Mouse (Mus musculus) neural tube, embryonic 12.5 days (tissue): Measurements from ENCODE around the gene Capzb. TPM values are rescaled to one million over a fixed set of nuclear protein-coding genes. Genes with fewer than 3 reads are reported as not detected.

ENCODE experiments used
- ATAC-seq: fragments of 200-750 bp; cut with Nextera tagmentation; 2 replicates; pipeline ENCODE4 v1.8.0; 2017; ENCODE audit warnings: low read depth, mild to moderate bottlenecking, moderate TSS enrichment, moderate library complexity; ENCODE audit not compliant: low FRiP score
- H3K27ac ChIP-seq: fragments of 300-500 bp; sonication (generic); 2 replicates; pipeline ENCODE4 v1.5.1; 2016
- H3K27me3 ChIP-seq: fragments of 300-500 bp; sonication (generic); replicated peaks from 2 replicates; pipeline ENCODE4 v1.6.1; 2016; ENCODE audit warnings: mild to moderate bottlenecking
- H3K36me3 ChIP-seq: fragments of 300-500 bp; sonication (generic); 2 replicates; pipeline ENCODE4 v1.6.1; 2016; ENCODE audit warnings: mild to moderate bottlenecking
- H3K4me1 ChIP-seq: fragments of 300-500 bp; sonication (generic); 2 replicates; pipeline ENCODE4 v1.6.1; 2016
- H3K4me2 ChIP-seq: fragments of 300-500 bp; sonication (generic); replicated peaks from 2 replicates; pipeline ENCODE4 v1.6.1; 2016; ENCODE audit warnings: mild to moderate bottlenecking
- H3K4me3 ChIP-seq: fragments of 300-500 bp; sonication (generic); 2 replicates; pipeline ENCODE4 v1.5.1; 2016
- H3K9ac ChIP-seq: fragments of 300-500 bp; sonication (generic); 2 replicates; pipeline ENCODE4 v1.6.1; 2016; ENCODE audit warnings: mild to moderate bottlenecking
- H3K9me3 ChIP-seq: fragments of 300-500 bp; sonication (generic); 2 replicates; pipeline ENCODE4 v1.6.1; 2016; ENCODE audit warnings: mild to moderate bottlenecking
- WGBS: fragments of 180-500 bp; shearing (Covaris S2); methylation state at CpG from one replicate; pipeline ENCODE4 v1.1.7; 2016; 5-methylcytosine and 5-hydroxymethylcytosine counted together
- polyA plus RNA-seq: library from polyadenylated mRNA; unstranded; fragments of >200 nt; fragmentation: Nextera tagmentation; extraction: Ambion mirVana; gene quantifications from 2 replicates; pipeline ENCODE4 v1.2.1, GENCODE M21; 2016

Capzb gene
- polyA plus RNA-seq, 1 experiment from 2014 or later = 373 TPM

DNA sequence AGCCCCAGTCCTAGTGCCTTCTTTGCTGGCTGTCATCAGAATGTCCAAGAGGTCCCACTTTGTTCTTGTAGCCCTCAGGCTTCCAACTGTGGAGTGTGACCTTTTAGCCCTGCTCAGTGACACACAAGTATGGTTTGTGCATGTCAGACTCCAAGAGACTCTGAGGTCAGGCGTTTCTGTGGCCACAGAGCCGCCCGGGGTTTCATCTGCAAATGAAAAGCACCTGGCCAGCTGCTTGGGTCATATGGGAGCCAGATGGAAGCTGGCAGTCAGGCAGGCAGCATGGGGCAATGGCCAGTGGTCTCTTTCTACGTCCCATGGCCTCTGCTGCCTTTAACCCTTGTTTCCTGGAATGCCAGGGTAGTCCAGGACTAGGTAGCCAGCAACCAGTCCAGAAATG is 27.0 kb downstream of the Capzb start:
- H3K4me1 ChIP-seq = peaks cover 18% of the 10 kb centered on the region
- no peak for ATAC-seq
- 63% methylated on average over 4 of the region's 4 CpGs for WGBS

GRCm38 (mm10) chr4:139220978-139221377 is 28.3 kb downstream of the Capzb start:
- H3K9me3 ChIP-seq = no peaks in the 10 kb centered on the region
- 96% methylated on average over 4 of the region's 4 CpGs for WGBS
- H3K9ac ChIP-seq = no peak overlapping the region
- H3K36me3 ChIP-seq = peaks cover 5% of the 10 kb centered on the region; the same call in 1 of the 2 replicates
- no peak overlapping the region for H3K27ac ChIP-seq
- no peak for ATAC-seq
- H3K4me2 ChIP-seq = no peak overlapping the region
- H3K27me3 ChIP-seq = no peaks in the 10 kb centered on the region
- H3K4me3 ChIP-seq = no peak overlapping the region
- peaks cover 18% of the 10 kb centered on the region for H3K4me1 ChIP-seq

More for the DNA sequence above, 27.0 kb downstream of the Capzb start:
- H3K9me3 ChIP-seq = no peaks in the 10 kb centered on the region
- no peak overlapping the region for H3K4me3 ChIP-seq
- H3K36me3 ChIP-seq = no peaks in the 10 kb centered on the region
- H3K27me3 ChIP-seq = no peaks in the 10 kb centered on the region
- no peak overlapping the region for H3K4me2 ChIP-seq
- no peak overlapping the region for H3K27ac ChIP-seq
- no peak overlapping the region for H3K9ac ChIP-seq

DNA sequence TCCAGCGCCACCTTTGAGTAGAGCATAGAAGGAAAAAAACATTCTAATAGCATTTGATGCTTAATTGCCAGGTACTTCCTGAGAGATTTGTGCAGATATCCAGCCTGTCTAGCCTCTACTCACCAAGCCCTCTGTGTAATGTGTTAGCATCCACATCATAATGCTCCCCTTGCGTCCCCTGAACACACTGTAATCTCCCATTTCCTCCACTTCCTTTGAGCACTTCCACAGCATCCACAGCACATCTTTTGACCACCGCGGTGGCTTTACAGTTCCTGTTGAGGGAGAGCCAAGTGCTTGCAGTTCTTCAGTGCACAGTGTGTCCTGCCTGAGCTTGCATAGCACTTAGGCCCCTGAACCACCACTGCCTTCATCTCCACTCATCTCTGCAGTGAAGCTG is 29.1 kb downstream of the Capzb start:
- Histone ChIP-seq H3K27me3 (no peaks in the 10 kb centered on the region), H3K4me3 (no peak overlapping the region), H3K9ac (no peak overlapping the region), H3K4me2 (no peak overlapping the region), H3K9me3 (no peaks in the 10 kb centered on the region), H3K4me1 (peaks cover 10% of the 10 kb centered on the region), H3K27ac (no peak overlapping the region), H3K36me3 (peaks cover 13% of the 10 kb centered on the region; the same call in 1 of the 2 replicates)
- WGBS = 91% methylated on average over 4 of the region's 4 CpGs
- no peak for ATAC-seq

- ATAC-seq = no peak
- WGBS = 74% methylated on average over 5 of the region's 5 CpGs
- Histone ChIP-seq H3K4me1 (no peaks in the 10 kb centered on the region), H3K9me3 (no peaks in the 10 kb centered on the region), H3K27me3 (no peaks in the 10 kb centered on the region), H3K36me3 (peaks cover 13% of the 10 kb centered on the region; the same call in 1 of the 2 replicates), H3K4me2 (no peak overlapping the region), H3K27ac (no peak overlapping the region), H3K4me3 (no peak overlapping the region), H3K9ac (no peak overlapping the region)
These were observed 32.4 kb downstream of the Capzb start for GRCm38 (mm10) chr4:139225115-139225514.

DNA sequence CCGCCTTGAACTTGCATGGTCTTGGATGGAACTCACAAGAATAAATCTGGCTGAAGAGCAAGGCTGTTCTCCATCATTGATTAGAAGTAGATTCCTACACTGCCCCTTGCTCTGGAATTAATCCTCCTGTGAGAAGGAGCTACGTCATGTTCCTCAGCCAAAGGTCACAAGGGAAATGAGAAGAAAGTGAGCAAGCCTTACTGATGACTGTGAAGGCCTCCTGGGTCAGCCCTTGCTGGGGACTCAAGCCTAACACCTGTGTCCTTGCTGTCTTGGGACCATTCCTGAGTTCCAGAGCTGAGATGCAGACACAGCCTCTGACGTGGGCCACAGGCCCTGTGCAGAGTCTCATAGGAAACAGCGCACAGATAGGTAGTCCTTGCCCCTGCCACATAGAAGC is 33.2 kb downstream of the Capzb start:
- H3K36me3 ChIP-seq = peaks cover 13% of the 10 kb centered on the region; the same call in 1 of the 2 replicates
- H3K9ac ChIP-seq = no peak overlapping the region
- no peak overlapping the region for H3K4me3 ChIP-seq
- H3K27ac ChIP-seq = no peak overlapping the region
- H3K27me3 ChIP-seq = no peaks in the 10 kb centered on the region
- H3K9me3 ChIP-seq = no peaks in the 10 kb centered on the region
- WGBS = 86% methylated on average over 4 of the region's 4 CpGs
- no peak overlapping the region for H3K4me2 ChIP-seq
- H3K4me1 ChIP-seq = no peaks in the 10 kb centered on the region
- no peak for ATAC-seq

GRCm38 (mm10) chr4:139226504-139227216 is 34.0 kb downstream of the Capzb start:
- 80% methylated on average over 13 of the region's 13 CpGs for WGBS
- Histone ChIP-seq H3K36me3 (peaks cover 13% of the 10 kb centered on the region; the same call in 1 of the 2 replicates), H3K4me3 (no peak overlapping the region), H3K4me2 (no peak overlapping the region), H3K9ac (no peak overlapping the region), H3K4me1 (0 out of 2 replicates have a peak, but pooled peaks cover 4% of the 10 kb centered on the region), H3K27ac (no peak overlapping the region), H3K27me3 (no peaks in the 10 kb centered on the region), H3K9me3 (no peaks in the 10 kb centered on the region)
- ATAC-seq = no peak

GRCm38 (mm10) chr4:139227923-139228322 is 35.2 kb downstream of the Capzb start:
- H3K9me3 ChIP-seq = no peaks in the 10 kb centered on the region
- H3K27me3 ChIP-seq = no peaks in the 10 kb centered on the region
- ATAC-seq = no peak
- no peak overlapping the region for H3K4me2 ChIP-seq
- 84% methylated on average over 7 of the region's 7 CpGs for WGBS
- H3K4me3 ChIP-seq = no peak overlapping the region
- H3K27ac ChIP-seq = no peak overlapping the region
- no peak overlapping the region for H3K9ac ChIP-seq
- 0 out of 2 replicates have a peak, but pooled peaks cover 4% of the 10 kb centered on the region for H3K4me1 ChIP-seq
- peaks cover 13% of the 10 kb centered on the region; the same call in 1 of the 2 replicates for H3K36me3 ChIP-seq

DNA sequence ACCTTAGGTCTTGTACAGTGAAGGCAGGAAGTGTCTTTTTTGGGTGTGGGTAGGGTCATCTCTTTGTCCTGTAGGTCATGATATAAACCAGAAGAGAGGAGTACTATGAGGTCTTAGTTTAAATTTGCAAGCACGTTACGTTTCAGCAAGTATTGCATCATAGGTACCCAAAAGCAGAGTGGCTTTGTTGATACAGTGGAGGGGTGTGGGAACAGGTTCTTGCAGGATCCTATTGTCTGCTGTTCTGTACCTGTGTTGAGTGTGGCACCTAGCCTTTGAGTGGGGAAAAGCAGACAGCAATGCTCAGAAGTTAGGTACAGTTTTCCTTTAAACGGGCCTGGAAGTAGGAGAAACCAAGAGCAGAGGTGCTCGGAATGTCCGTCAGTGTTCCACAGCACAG is 36.6 kb downstream of the Capzb start:
- H3K36me3 ChIP-seq = peaks cover 19% of the 10 kb centered on the region; the same call in 1 of the 2 replicates
- 0 out of 2 replicates have a peak, but pooled peaks cover 4% of the 10 kb centered on the region for H3K4me1 ChIP-seq
- no peak overlapping the region for H3K27ac ChIP-seq
- H3K9ac ChIP-seq = no peak overlapping the region
- 90% methylated on average over 5 of the region's 5 CpGs for WGBS
- no peak overlapping the region for H3K4me3 ChIP-seq
- H3K4me2 ChIP-seq = no peak overlapping the region
- H3K27me3 ChIP-seq = no peaks in the 10 kb centered on the region
- ATAC-seq = no peak
- H3K9me3 ChIP-seq = no peaks in the 10 kb centered on the region

GRCm38 (mm10) chr4:139230376-139231120 is 37.8 kb downstream of the Capzb start:
- WGBS = 72% methylated on average over 11 of the region's 11 CpGs

DNA sequence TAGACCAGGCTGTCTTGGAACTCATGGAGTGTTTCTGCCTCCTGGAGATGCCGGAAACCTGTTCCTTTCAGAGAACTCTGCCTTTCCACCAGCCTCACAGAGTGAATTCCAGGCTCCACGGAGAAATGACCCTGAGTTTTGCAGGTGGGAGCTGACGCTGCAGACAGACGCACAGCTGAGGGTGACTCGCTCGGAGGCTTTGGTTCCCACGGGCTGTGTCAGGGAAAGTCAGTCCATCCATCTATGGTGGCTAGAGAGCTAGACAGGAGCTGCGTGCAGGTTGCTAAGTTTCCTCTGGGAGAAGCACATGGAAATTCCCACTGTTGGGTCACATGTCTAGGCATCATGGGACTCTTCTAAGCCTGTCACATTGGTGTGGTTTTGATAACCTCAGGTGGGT is 38.5 kb downstream of the Capzb start:
- WGBS = 84% methylated on average over 8 of the region's 8 CpGs
- no peak overlapping the region for H3K9ac ChIP-seq
- no peak overlapping the region for H3K4me2 ChIP-seq
- H3K36me3 ChIP-seq = peaks cover 12% of the 10 kb centered on the region; the same call in 1 of the 2 replicates
- no peak overlapping the region for H3K27ac ChIP-seq
- H3K4me3 ChIP-seq = no peak overlapping the region
- H3K4me1 ChIP-seq = 0 out of 2 replicates have a peak, but pooled peaks cover 4% of the 10 kb centered on the region
- no peaks in the 10 kb centered on the region for H3K27me3 ChIP-seq
- no peaks in the 10 kb centered on the region for H3K9me3 ChIP-seq
- no peak for ATAC-seq

More at GRCm38 (mm10) chr4:139230376-139231120, 37.8 kb downstream of the Capzb start:
- Histone ChIP-seq H3K27me3 (no peaks in the 10 kb centered on the region), H3K9me3 (no peaks in the 10 kb centered on the region), H3K36me3 (peaks cover 18% of the 10 kb centered on the region; the same call in 1 of the 2 replicates), H3K4me2 (no peak overlapping the region), H3K4me1 (0 out of 2 replicates have a peak, but pooled peaks cover 4% of the 10 kb centered on the region), H3K9ac (no peak overlapping the region), H3K4me3 (no peak overlapping the region), H3K27ac (no peak overlapping the region)
- no peak for ATAC-seq

- WGBS = 49% methylated on average over 6 of the region's 6 CpGs
- Histone ChIP-seq H3K4me1 (0 out of 2 replicates have a peak, but pooled peaks cover 4% of the 10 kb centered on the region), H3K9me3 (no peaks in the 10 kb centered on the region), H3K4me3 (no peak overlapping the region), H3K27me3 (no peaks in the 10 kb centered on the region), H3K4me2 (no peak overlapping the region), H3K27ac (no peak overlapping the region), H3K36me3 (peaks cover 5% of the 10 kb centered on the region; the same call in 1 of the 2 replicates), H3K9ac (no peak overlapping the region)
- no peak for ATAC-seq
These were observed 39.9 kb downstream of the Capzb start for GRCm38 (mm10) chr4:139232479-139233145.

DNA sequence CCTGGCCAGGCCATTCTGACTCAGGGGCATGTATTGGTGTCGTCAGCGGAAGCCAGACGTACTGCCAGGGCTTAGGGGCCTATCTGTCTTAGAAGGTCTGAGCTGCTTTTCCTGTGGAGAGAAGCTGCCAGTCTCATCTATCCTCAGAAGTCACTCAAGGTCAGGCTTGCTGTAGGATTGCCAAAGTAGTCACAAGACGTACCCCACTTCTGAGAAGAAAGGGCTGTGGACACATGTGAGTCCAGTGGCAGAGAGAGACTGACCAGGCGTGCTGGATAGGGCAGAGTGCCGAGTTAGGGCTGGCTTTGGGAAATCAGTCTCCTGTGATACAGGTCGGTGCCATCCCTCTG is 40.4 kb downstream of the Capzb start:
- Histone ChIP-seq H3K9me3 (no peaks in the 10 kb centered on the region), H3K4me2 (no peak overlapping the region), H3K27ac (no peak overlapping the region), H3K9ac (no peak overlapping the region), H3K4me1 (0 out of 2 replicates have a peak, but pooled peaks cover 4% of the 10 kb centered on the region), H3K27me3 (no peaks in the 10 kb centered on the region), H3K36me3 (peaks cover 5% of the 10 kb centered on the region; the same call in 1 of the 2 replicates), H3K4me3 (no peak overlapping the region)
- WGBS = 93% methylated on average over 7 of the region's 7 CpGs
- ATAC-seq = no peak
